ENCODE assay signal across 10 mouse cellular contexts in genomic region chr16:17768834-17769233, GRCm38 (mm10). TPM values are rescaled to one million over a fixed set of nuclear protein-coding genes. Genes with fewer than 3 reads are reported as not detected.
A peak's percentile ranks its signal among the peaks of the same experiment; 100 is the strongest.
DNase-seq lines count a peak whose midpoint lies in the region; ATAC-seq and TF ChIP-seq lines count a peak whose summit lies in the region.
"Had no signal": no experiment of that assay in that cellular context is flagged by ENCODE, and none has a peak within 500 bp of the region (broad histone marks: within the 10 kb centered on the region; RNA-seq: fewer than 3 reads in every experiment).

No protein-coding gene starts in this region.

- no peaks in the 10 kb centered on the region for H3K79me2 ChIP-seq in liver, adult 2 months (ENCODE audit: control insufficient read depth, insufficient read depth, low read length)

- H3K4me2 ChIP-seq in forebrain, postnatal 0 days (ENCODE audit: low read depth) = no peak overlapping the region
- H3K4me2 ChIP-seq in forebrain, embryonic 15.5 days (replicated peaks) = no peak overlapping the region
- H3K4me2 ChIP-seq in hindbrain, embryonic 14.5 days (replicated peaks) = no peak overlapping the region
- H3K4me2 ChIP-seq: limb, embryonic 13.5 days had no signal

- no peak for TF ChIP-seq CTCF in forebrain, postnatal 0 days (IDR thresholded peaks at IDR 0.05; ENCODE audit: low read depth)
- no peak for TF ChIP-seq CTCF in liver, adult 2 months (IDR thresholded peaks at IDR 0.05; ENCODE audit: low read depth, low read length)

- TF ChIP-seq POLR2A in liver, adult 2 months (IDR thresholded peaks at IDR 0.05; ENCODE audit: extremely low read depth, insufficient read depth, low read length) = no peak

- WGBS in forebrain, postnatal 0 days = 75% methylated on average over 7 of the region's 7 CpGs
- WGBS in forebrain, embryonic 15.5 days = 81% methylated on average over 7 of the region's 7 CpGs
- 61% methylated on average over 7 of the region's 7 CpGs for WGBS in liver, adult 2 months
- WGBS in hindbrain, embryonic 14.5 days = 90% methylated on average over 7 of the region's 7 CpGs

- no peaks in the 10 kb centered on the region for H3K4me1 ChIP-seq in forebrain, postnatal 0 days (ENCODE audit: insufficient read depth)
- no peaks in the 10 kb centered on the region for H3K4me1 ChIP-seq in forebrain, embryonic 15.5 days
- H3K4me1 ChIP-seq in liver, adult 2 months (ENCODE audit: control insufficient read depth, insufficient read depth, low read length) = no peaks in the 10 kb centered on the region
- H3K4me1 ChIP-seq in hindbrain, embryonic 14.5 days (replicated peaks; ENCODE audit: control insufficient read depth, insufficient read depth, low read length) = peaks cover 6% of the 10 kb centered on the region; the same call in 1 of the 2 replicates

- H3K4me3 ChIP-seq in forebrain, postnatal 0 days (ENCODE audit: low read depth, low read length) = no peak overlapping the region
- no peak overlapping the region for H3K4me3 ChIP-seq in forebrain, embryonic 15.5 days
- H3K4me3 ChIP-seq in liver, adult 2 months (ENCODE audit: insufficient read depth, low read depth, low read length) = no peak overlapping the region
- no peak overlapping the region for H3K4me3 ChIP-seq in hindbrain, embryonic 14.5 days (replicated peaks; ENCODE audit: low read length)
- H3K4me3 ChIP-seq: limb, embryonic 13.5 days had no signal

- no peak overlapping the region for H3K9ac ChIP-seq in forebrain, postnatal 0 days
- no peak overlapping the region for H3K9ac ChIP-seq in forebrain, embryonic 15.5 days (replicated peaks)
- no peak overlapping the region for H3K9ac ChIP-seq in liver, adult 2 months (ENCODE audit: low read depth, low read length)
- H3K9ac ChIP-seq in hindbrain, embryonic 14.5 days = no peak overlapping the region
- H3K9ac ChIP-seq: limb, embryonic 13.5 days had no signal

- peak; percentile 19 for DNase-seq in forebrain, postnatal 0 days
- peak; percentile 88 for DNase-seq in adipocyte (ENCODE audit: low spot score)
- peak; percentile 32 for DNase-seq in liver, adult 2 months (ENCODE audit: extremely low read depth, low read depth, low spot score)
- DNase-seq in hindbrain, embryonic 14.5 days (ENCODE audit: low spot score) = no peak
- no peak for DNase-seq in natural killer cell, adult 2 months (ENCODE audit: low spot score in 2 of 2)

- peak; percentile 68 for ATAC-seq in forebrain, postnatal 0 days
- ATAC-seq in forebrain, embryonic 15.5 days (replicated peaks) = no peak
- peak; percentile 84 for ATAC-seq in erythroblast, adult 5-6 weeks (replicated peaks; ENCODE audit: low FRiP score, poor library complexity, severe bottlenecking)
- no peak for ATAC-seq in hindbrain, embryonic 14.5 days (ENCODE audit: low FRiP score)
- ATAC-seq in megakaryocyte-erythroid progenitor cell, adult 5-6 weeks (replicated peaks; ENCODE audit: low FRiP score, low TSS enrichment, poor library complexity, severe bottlenecking) = no peak

- no peaks in the 10 kb centered on the region for H3K9me3 ChIP-seq in forebrain, postnatal 0 days (ENCODE audit: low read length)
- H3K9me3 ChIP-seq in forebrain, embryonic 15.5 days = no peaks in the 10 kb centered on the region
- no peaks in the 10 kb centered on the region for H3K9me3 ChIP-seq in hindbrain, embryonic 14.5 days (ENCODE audit: control insufficient read depth, low read length)
- H3K9me3 ChIP-seq: limb, embryonic 13.5 days had no signal

- H3K36me3 ChIP-seq in forebrain, postnatal 0 days (ENCODE audit: insufficient read depth) = peaks cover 26% of the 10 kb centered on the region
- H3K36me3 ChIP-seq in forebrain, embryonic 15.5 days = peaks cover 53% of the 10 kb centered on the region
- H3K36me3 ChIP-seq in liver, adult 2 months (ENCODE audit: control insufficient read depth, insufficient read depth, low read length) = peaks cover 21% of the 10 kb centered on the region; the same call in 1 of the 2 replicates
- H3K36me3 ChIP-seq in hindbrain, embryonic 14.5 days (replicated peaks; ENCODE audit: control insufficient read depth, insufficient read depth) = peaks cover 75% of the 10 kb centered on the region

- no peaks in the 10 kb centered on the region for H3K27me3 ChIP-seq in forebrain, postnatal 0 days (ENCODE audit: insufficient read depth, low read length)
- H3K27me3 ChIP-seq in forebrain, embryonic 15.5 days = no peaks in the 10 kb centered on the region
- H3K27me3 ChIP-seq in liver, adult 2 months (ENCODE audit: control insufficient read depth, insufficient read depth, low read length) = no peaks in the 10 kb centered on the region
- no peaks in the 10 kb centered on the region for H3K27me3 ChIP-seq in hindbrain, embryonic 14.5 days (ENCODE audit: control insufficient read depth, insufficient read depth, low read length)
- H3K27me3 ChIP-seq: limb, embryonic 13.5 days had no signal

- no peak overlapping the region for H3K27ac ChIP-seq in forebrain, postnatal 0 days (ENCODE audit: low read depth, low read length)
- no peak overlapping the region for H3K27ac ChIP-seq in forebrain, embryonic 15.5 days (replicated peaks)
- no peak overlapping the region for H3K27ac ChIP-seq in liver, adult 2 months (replicated peaks; ENCODE audit: insufficient read depth, low read depth, low read length)
- H3K27ac ChIP-seq in hindbrain, embryonic 14.5 days = no peak overlapping the region
- H3K27ac ChIP-seq: limb, embryonic 13.5 days had no signal

RNA-seq across cellular contexts. Expression of gene Klhl22, which starts 9.4 kb away (rescaled TPM):
- total RNA-seq in forebrain, postnatal 0 days (2014; rRNA removed) = 117 and 162 TPM in 2 replicates
- polyA plus RNA-seq in forebrain, postnatal 0 days (2015; fragmentation: Nextera tagmentation; extraction: Ambion mirVana) = 69.6 and 73.8 TPM in 2 replicates
- polyA plus RNA-seq in forebrain, embryonic 15.5 days (2015; fragmentation: Nextera tagmentation; extraction: Ambion mirVana) = 69.7 and 72.1 TPM in 2 replicates
- total RNA-seq in erythroblast, adult 5-6 weeks (2015; ENCODE audit: low replicate concordance) = 2.1 and 2.5 TPM in 2 replicates
- 4.3 and 9.0 TPM in 2 replicates for total RNA-seq in erythroblast, adult 5-6 weeks (2017; ENCODE audit: low replicate concordance)
- total RNA-seq in liver, adult 2 months (2014; rRNA removed) = 9.7 and 10.2 TPM in 2 replicates
- polyA plus RNA-seq in liver, adult 2 months (2012; rRNA removed) = 25.5 and 28.2 TPM in 2 replicates
- 82.1 and 96.0 TPM in 2 replicates for polyA plus RNA-seq in hindbrain, embryonic 14.5 days (2014; fragmentation: Nextera tagmentation; extraction: Ambion mirVana)
- 34.5 and 35.6 TPM in 2 replicates for total RNA-seq in megakaryocyte-erythroid progenitor cell, adult 5-6 weeks (2014; fragmentation: Nextera tagmentation)
- 26.6 and 65.5 TPM in 2 replicates for total RNA-seq in megakaryocyte-erythroid progenitor cell, adult 5-6 weeks (2017)

RNA-seq across cellular contexts. Expression of gene Scarf2, which starts 28.2 kb away (rescaled TPM):
- 6.2 and 10.6 TPM in 2 replicates for total RNA-seq in forebrain, postnatal 0 days (2014; rRNA removed)
- 1.9 and 2.1 TPM in 2 replicates for polyA plus RNA-seq in forebrain, postnatal 0 days (2015; fragmentation: Nextera tagmentation; extraction: Ambion mirVana)
- 1.3 TPM in 2 replicates for polyA plus RNA-seq in forebrain, embryonic 15.5 days (2015; fragmentation: Nextera tagmentation; extraction: Ambion mirVana)
- not detected in 2 replicates for total RNA-seq in erythroblast, adult 5-6 weeks (2015; ENCODE audit: low replicate concordance)
- not detected in 2 replicates for total RNA-seq in erythroblast, adult 5-6 weeks (2017; ENCODE audit: low replicate concordance)
- total RNA-seq in liver, adult 2 months (2014; rRNA removed) = 1.8 and 2.3 TPM in 2 replicates
- polyA plus RNA-seq in liver, adult 2 months (2012; rRNA removed) = 6.2 and 7.7 TPM in 2 replicates
- 2.9 and 3.4 TPM in 2 replicates for polyA plus RNA-seq in hindbrain, embryonic 14.5 days (2014; fragmentation: Nextera tagmentation; extraction: Ambion mirVana)
- not detected in 2 replicates for total RNA-seq in megakaryocyte-erythroid progenitor cell, adult 5-6 weeks (2014; fragmentation: Nextera tagmentation)
- not detected in 2 replicates for total RNA-seq in megakaryocyte-erythroid progenitor cell, adult 5-6 weeks (2017)
- total RNA-seq: hematopoietic stem cell, adult 5-6 weeks had no signal

RNA-seq across cellular contexts. Expression of gene Med15, which starts 36.1 kb away (rescaled TPM):
- 45.6 and 48.5 TPM in 2 replicates for total RNA-seq in forebrain, postnatal 0 days (2014; rRNA removed)
- polyA plus RNA-seq in forebrain, postnatal 0 days (2015; fragmentation: Nextera tagmentation; extraction: Ambion mirVana) = 40.9 and 46.9 TPM in 2 replicates
- 44.9 and 48.2 TPM in 2 replicates for polyA plus RNA-seq in forebrain, embryonic 15.5 days (2015; fragmentation: Nextera tagmentation; extraction: Ambion mirVana)
- 15.5 and 30.0 TPM in 2 replicates for total RNA-seq in erythroblast, adult 5-6 weeks (2015; ENCODE audit: low replicate concordance)
- total RNA-seq in erythroblast, adult 5-6 weeks (2017; ENCODE audit: low replicate concordance) = 16.7 and 20.7 TPM in 2 replicates
- 14.8 and 23.4 TPM in 2 replicates for total RNA-seq in liver, adult 2 months (2014; rRNA removed)
- polyA plus RNA-seq in liver, adult 2 months (2012; rRNA removed) = 32.6 and 49.7 TPM in 2 replicates
- polyA plus RNA-seq in hindbrain, embryonic 14.5 days (2014; fragmentation: Nextera tagmentation; extraction: Ambion mirVana) = 38.2 and 42.0 TPM in 2 replicates
- 81.6 and 102 TPM in 2 replicates for total RNA-seq in megakaryocyte-erythroid progenitor cell, adult 5-6 weeks (2014; fragmentation: Nextera tagmentation)
- total RNA-seq in megakaryocyte-erythroid progenitor cell, adult 5-6 weeks (2017) = 21.5 and 22.6 TPM in 2 replicates

Comparison
In these comparisons a context has a peak if more than half of its experiments do, and no peak if none do; other contexts are left out.
1. ATAC-seq: peak in forebrain, postnatal 0 days (single experiment) and erythroblast, adult 5-6 weeks (single experiment); none in forebrain, embryonic 15.5 days (single experiment), hindbrain, embryonic 14.5 days (single experiment) and megakaryocyte-erythroid progenitor cell, adult 5-6 weeks (single experiment).
2. DNase-seq: peak in forebrain, postnatal 0 days (single experiment), adipocyte (single experiment) and liver, adult 2 months (single experiment); none in hindbrain, embryonic 14.5 days (single experiment) and natural killer cell, adult 2 months (0 of 2).